Mouse (Mus musculus) hindbrain, embryonic 12.5 days (tissue): ENCODE data around the gene Dmtf1. TPM values are rescaled to one million over a fixed set of nuclear protein-coding genes. Genes with fewer than 3 reads are reported as not detected.

Experiments used
- ATAC-seq: fragments of 200-750 bp; cut with Nextera tagmentation; 2 replicates; pipeline ENCODE4 v1.8.0; 2017; ENCODE audit warnings: moderate TSS enrichment; ENCODE audit not compliant: low FRiP score
- H3K27ac ChIP-seq: fragments of 300-500 bp; sonication (generic); 2 replicates; pipeline ENCODE4 v1.5.1; 2016; ENCODE audit warnings: mild to moderate bottlenecking
- H3K27me3 ChIP-seq: fragments of 300-500 bp; sonication (generic); 2 replicates; pipeline ENCODE4 v1.6.1; 2016; ENCODE audit warnings: mild to moderate bottlenecking
- H3K36me3 ChIP-seq: fragments of 300-500 bp; sonication (generic); 2 replicates; pipeline ENCODE4 v1.6.1; 2016; ENCODE audit warnings: mild to moderate bottlenecking
- H3K4me1 ChIP-seq: fragments of 300-500 bp; sonication (generic); 2 replicates; pipeline ENCODE4 v1.6.1; 2016
- H3K4me2 ChIP-seq: fragments of 300-500 bp; sonication (generic); replicated peaks from 2 replicates; pipeline ENCODE4 v1.6.1; 2016; ENCODE audit warnings: mild to moderate bottlenecking
- H3K4me3 ChIP-seq: fragments of 300-500 bp; sonication (generic); 2 replicates; pipeline ENCODE4 v1.5.1; 2016; ENCODE audit warnings: mild to moderate bottlenecking
- H3K9ac ChIP-seq: fragments of 300-500 bp; sonication (generic); 2 replicates; pipeline ENCODE4 v1.6.1; 2016; ENCODE audit warnings: mild to moderate bottlenecking, moderate library complexity
- H3K9me3 ChIP-seq: fragments of 300-500 bp; sonication (generic); replicated peaks from 2 replicates; pipeline ENCODE4 v1.6.1; 2016; ENCODE audit warnings: mild to moderate bottlenecking
- WGBS: fragments of 180-500 bp; shearing (Covaris S2); methylation state at CpG from one replicate; pipeline ENCODE4 v1.1.7; 2016; 5-methylcytosine and 5-hydroxymethylcytosine counted together
- polyA plus RNA-seq: library from polyadenylated mRNA; unstranded; fragments of >200 nt; fragmentation: Nextera tagmentation; extraction: Ambion mirVana; gene quantifications from 2 replicates; pipeline ENCODE4 v1.2.1, GENCODE M21; 2016

Gene Dmtf1
- polyA plus RNA-seq, 1 experiment from 2014 or later = 71.0 TPM

- no peaks in the 10 kb centered on the region for H3K36me3 ChIP-seq
- no peak overlapping the region for H3K4me2 ChIP-seq
- no peak overlapping the region for H3K9ac ChIP-seq
- H3K27ac ChIP-seq = no peak overlapping the region
- no peaks in the 10 kb centered on the region for H3K4me1 ChIP-seq
- 79% methylated on average over 6 of the region's 6 CpGs for WGBS
- no peaks in the 10 kb centered on the region for H3K27me3 ChIP-seq
- no peaks in the 10 kb centered on the region for H3K9me3 ChIP-seq
- no peak for ATAC-seq
- no peak overlapping the region for H3K4me3 ChIP-seq
These were observed 91.9 kb downstream of the Dmtf1 start for GRCm38 (mm10) chr5:9069599-9070209.

GRCm38 (mm10) chr5:9068886-9069285, 92.7 kb downstream of the Dmtf1 start:
- Histone ChIP-seq H3K27ac (no peak overlapping the region), H3K4me3 (no peak overlapping the region), H3K4me2 (no peak overlapping the region), H3K9ac (no peak overlapping the region), H3K27me3 (no peaks in the 10 kb centered on the region), H3K4me1 (no peaks in the 10 kb centered on the region), H3K36me3 (no peaks in the 10 kb centered on the region), H3K9me3 (no peaks in the 10 kb centered on the region)
- no peak for ATAC-seq
- 67% methylated on average over 2 of the region's 2 CpGs for WGBS

Other genes starting within 250 kb of the Dmtf1 start
- 31.4 and 34.2 TPM in 2 replicates for gene Crot, start 164.5 kb downstream of the Dmtf1 start, polyA plus RNA-seq
- 18.6 and 22.0 TPM in 2 replicates for gene Tmem243, start 61.1 kb downstream of the Dmtf1 start, polyA plus RNA-seq
- 12.4 and 14.4 TPM in 2 replicates for gene 9330182L06Rik, start 104.3 kb upstream of the Dmtf1 start, polyA plus RNA-seq